Mouse (Mus musculus) forelimb bud, embryonic 11.5 days (tissue): Measurements from ENCODE around the gene Actn1.

Source experiments
- DNase-seq: peaks from one replicate; pipeline ENCODE4 v3.0.0-alpha.2; 2012; ENCODE audit warnings: low read depth, low spot score

Gene Actn1

GRCm38 (mm10) chr12:80227835-80228234 is 32.3 kb downstream of the Actn1 start:
- peak; percentile 57 for DNase-seq

DNA sequence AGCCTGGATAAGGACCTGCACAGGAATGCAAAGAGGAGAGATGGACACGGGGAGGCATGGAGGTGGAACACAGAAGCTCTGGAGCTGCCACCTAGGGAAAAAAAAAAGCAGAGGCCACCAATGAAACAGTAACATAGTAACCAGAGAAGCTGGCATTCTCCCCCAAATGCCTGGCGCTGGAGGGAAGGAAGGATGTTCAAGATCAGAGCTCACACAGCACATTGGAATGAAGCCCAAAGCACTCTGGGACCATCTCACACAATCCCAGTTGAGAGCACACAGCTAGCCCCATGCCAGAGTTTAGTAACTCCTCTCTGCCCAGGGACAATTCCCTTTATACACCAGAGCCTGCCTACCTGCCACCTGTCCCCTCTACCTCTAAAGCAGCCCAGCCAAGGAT is 34.1 kb downstream of the Actn1 start:
- DNase-seq: no peak

- DNase-seq: no peak
Measured at GRCm38 (mm10) chr12:80224241-80224731, 35.9 kb downstream of the Actn1 start.

- DNase-seq: no peak
Measured at GRCm38 (mm10) chr12:80223511-80223910, 36.7 kb downstream of the Actn1 start.

DNA sequence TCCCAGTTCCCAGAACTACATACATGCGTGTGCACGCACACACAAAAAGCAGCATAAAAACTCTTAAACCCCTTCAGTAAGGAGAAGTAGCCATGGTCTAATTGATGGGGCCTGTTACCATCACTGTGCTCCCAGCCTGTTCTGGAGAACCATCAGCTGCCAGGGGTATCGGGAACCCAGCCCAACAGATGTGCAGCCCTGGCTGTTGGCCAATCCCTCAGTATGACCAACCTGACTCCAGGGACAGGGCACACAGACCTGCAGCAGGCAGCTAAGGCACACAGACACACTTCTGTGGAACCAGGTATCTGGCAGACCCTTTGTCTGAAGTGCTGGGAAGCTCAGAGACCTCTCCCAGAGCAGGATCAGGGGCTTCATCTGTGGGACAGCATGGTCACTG is 37.7 kb downstream of the Actn1 start:
- DNase-seq: no peak

DNA sequence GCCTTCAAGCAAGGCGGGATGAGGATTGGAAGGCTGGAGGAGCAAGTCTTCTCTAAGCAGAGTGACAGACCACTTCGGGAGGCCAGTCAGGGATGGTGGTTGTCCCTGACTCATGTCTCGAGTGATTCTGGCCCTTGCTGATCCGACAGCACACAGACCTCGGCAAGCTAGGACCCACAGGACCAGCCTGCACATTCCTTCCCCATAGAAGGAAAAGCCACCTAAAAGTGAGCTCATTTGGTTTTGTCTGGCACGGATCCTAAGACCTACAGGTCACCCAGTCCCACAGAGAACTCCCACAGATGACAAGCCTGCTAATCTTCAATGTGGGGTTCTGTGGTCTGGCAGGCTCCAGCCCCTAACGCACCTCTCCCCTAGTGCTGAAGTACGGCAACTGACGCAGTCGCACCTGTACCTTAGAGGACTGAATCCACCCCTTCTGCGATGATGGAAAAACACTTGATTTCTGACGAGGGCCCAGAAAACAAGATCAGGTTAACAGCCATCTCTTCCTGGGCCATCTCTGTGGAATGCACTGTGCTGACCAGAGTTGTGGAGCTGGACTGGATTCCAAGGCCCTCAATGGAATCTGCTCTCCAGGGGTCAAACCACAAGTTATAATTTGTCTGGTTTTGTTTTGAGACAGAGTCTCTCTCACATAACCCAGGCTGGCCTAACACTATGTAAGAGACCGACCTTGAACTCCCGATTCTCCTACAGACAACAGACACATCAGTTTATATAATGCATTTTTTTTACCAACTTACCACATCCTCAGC is 39.7 kb downstream of the Actn1 start:
- DNase-seq: no peak

GRCm38 (mm10) chr12:80218784-80219183 is 41.4 kb downstream of the Actn1 start:
- no peak for DNase-seq

DNA sequence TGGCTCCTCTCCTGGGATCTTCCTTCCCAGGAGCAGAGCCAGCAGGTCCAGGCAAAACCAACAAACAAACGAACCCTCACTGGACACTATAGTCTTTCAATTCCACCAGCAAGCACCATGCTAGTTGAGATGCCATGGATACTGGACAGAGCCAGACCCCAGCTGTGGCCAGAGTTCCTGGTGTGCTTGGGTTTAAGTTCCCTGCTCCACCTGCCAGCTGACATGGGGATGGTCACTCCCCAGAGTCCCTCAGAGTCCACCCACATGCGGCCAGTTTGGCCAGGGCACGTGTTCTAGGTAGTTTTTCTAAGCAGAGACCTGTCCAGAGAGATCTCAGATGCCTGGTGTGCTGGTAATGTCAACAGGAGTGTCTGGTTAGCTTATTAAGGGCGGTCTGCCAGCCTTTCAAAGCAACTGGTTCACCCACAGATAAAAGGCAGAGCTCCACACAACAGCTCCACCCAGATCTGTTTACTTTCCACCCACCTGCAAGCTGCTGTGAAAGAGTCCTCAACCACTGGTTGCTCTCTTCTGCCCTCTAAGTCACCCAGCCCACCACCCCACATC is 42.0 kb downstream of the Actn1 start:
- DNase-seq: no peak

DNA sequence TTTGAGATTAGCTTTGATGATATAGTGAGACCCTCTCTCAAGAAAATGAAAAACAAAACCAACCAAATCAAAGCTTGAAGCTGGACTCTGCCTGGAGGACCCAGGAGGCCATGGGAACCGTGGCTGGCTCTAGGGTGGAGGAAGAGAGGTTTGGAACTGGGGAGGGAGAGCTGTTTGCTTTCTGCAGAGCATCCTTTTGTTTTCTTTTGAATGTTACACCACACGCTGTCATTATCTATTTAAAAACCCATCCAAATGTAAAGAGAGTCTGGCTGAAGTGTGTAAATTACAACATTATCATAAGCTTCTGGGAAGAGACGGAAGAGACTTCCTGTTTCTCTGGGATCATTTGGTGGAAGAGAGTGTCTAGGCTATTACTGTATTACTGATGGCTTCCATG is 43.1 kb downstream of the Actn1 start:
- no peak for DNase-seq

- DNase-seq: no peak
Measured at GRCm38 (mm10) chr12:80216258-80216881, 43.8 kb downstream of the Actn1 start.

GRCm38 (mm10) chr12:80213810-80214209 is 46.4 kb downstream of the Actn1 start:
- no peak for DNase-seq

DNA sequence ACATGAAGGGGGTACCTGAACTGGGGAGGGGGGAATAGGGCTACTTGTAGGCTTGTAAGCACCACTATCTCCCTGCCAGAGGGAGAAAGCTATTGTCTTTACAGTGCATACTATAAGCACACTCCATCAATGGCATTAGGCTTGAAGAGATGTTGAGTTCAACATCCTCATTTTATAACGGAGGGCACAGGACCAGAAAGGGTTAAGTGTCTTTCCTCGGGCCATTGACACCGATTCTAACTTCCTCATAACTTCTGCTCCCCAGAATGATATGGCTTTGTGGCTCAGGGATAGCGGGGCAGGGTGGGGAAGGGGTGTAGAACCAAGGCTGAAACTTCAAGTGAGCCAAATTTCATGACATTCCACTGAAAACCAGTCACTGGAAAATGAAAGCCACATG is 46.9 kb downstream of the Actn1 start:
- DNase-seq: no peak

GRCm38 (mm10) chr12:80210791-80211612 is 49.2 kb downstream of the Actn1 start:
- DNase-seq: peak; percentile 30

DNA sequence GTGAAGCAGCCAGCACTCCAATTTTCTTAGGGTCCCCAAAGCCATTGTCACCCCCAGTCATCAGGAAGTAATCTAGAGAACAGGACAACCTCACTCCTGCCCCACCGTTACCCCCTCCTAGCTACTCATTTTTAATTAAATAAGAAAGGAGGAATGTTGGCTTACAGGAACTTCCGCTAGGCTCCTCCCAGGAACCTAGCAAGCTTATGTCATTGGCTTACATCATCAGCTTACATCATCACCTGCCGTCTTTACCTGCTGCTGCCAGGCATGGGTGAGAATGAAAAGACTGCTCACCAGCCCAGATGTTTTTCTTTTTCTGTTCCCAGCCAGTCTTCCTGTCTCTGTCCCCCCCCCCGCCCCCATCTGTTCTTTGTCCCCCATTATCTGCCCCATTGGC is 50.3 kb downstream of the Actn1 start:
- no peak for DNase-seq

GRCm38 (mm10) chr12:80208126-80208820 is 51.9 kb downstream of the Actn1 start:
- no peak for DNase-seq

- no peak for DNase-seq
Measured at GRCm38 (mm10) chr12:80203284-80203683, 56.9 kb downstream of the Actn1 start.

GRCm38 (mm10) chr12:80199738-80200137 is 60.4 kb downstream of the Actn1 start:
- no peak for DNase-seq

DNA sequence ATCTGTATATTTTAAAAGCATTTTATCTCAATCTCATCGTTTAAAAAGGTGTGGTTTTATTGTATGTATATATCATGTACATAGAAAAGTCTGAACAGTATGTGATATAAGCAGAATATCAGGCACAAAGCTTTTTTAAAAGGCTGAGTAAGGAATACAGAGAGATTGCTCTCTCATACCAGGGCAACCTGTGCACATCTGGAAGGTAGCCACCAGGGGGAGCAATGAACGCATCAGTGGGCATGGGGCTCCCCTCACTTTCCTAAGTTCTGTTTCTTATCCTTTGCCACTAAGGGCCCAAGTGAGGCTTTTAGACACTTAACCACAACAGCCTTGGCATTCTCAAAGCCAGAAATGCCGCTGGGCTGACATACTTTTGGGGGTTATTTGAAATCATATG is 61.7 kb downstream of the Actn1 start:
- DNase-seq: peak; percentile 80

DNA sequence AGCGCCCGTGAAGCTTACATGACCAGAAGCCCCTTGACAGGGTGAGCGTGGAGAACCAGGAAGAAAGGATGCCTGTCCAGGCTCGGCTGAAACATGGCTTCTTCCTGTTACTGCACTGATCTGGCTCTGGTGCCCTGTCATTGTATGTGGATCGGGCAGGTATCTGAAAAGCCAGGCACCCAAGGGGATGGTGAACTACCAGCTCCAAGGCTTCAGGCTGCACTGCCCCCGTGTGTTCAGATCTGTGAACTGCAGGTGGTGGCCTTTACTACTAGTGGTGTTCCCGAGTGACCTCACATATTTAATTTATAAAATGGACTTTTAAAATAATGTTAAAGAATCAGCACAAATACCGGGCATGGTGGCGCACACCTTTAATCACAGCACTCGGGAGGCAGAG is 62.8 kb downstream of the Actn1 start:
- DNase-seq: peak; percentile 59

GRCm38 (mm10) chr12:80191806-80192205 is 68.4 kb downstream of the Actn1 start:
- no peak for DNase-seq

DNA sequence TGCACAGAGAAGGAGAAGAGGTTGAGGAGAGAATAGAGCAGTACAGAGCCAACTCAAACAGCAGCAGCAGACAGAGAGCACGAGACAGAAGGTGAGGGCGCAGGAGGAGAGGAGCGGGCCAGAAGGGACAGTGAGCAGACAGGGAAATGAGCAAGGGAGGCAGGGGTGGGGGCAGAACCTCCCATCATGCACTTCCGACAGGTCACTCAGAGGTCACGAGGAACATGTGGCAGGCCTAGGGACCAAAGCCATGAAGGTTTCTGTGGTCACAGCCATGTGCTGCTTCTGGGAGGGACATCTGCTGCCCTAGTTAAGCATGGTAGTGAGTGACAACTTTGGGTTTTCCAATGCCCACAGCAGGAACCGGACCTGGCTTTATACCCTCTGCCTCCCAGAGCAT is 68.8 kb downstream of the Actn1 start:
- no peak for DNase-seq
